Mouse (Mus musculus): Measurements from ENCODE around the gene Fbrsl1. TPM values are rescaled to one million over a fixed set of nuclear protein-coding genes. Genes with fewer than 3 reads are reported as not detected.
A peak's percentile ranks its signal among the peaks of the same experiment; 100 is the strongest.

The Fbrsl1 gene
- polyA plus RNA-seq, 1 experiment, result 13.3 TPM

GRCm38 (mm10) chr5:110345553-110345952 lies 102.8 kb downstream of the Fbrsl1 start:
- no peak for TF ChIP-seq CTCF (IDR thresholded peaks at IDR 0.05; ENCODE audit: borderline replicate concordance, insufficient read depth, low read length)
- TF ChIP-seq POLR2A (IDR thresholded peaks at IDR 0.05; ENCODE audit: low read depth, low read length), result no peak
- no peak overlapping the region for H3K4me3 ChIP-seq (ENCODE audit: insufficient read depth, low read length)
- H3K27ac ChIP-seq (ENCODE audit: insufficient read depth, low read length), result no peak overlapping the region
- H3K4me1 ChIP-seq (ENCODE audit: control insufficient read depth, insufficient read depth, low read length), result no peaks in the 10 kb centered on the region

- no peak within 1 kb of the TSS for H3K27ac ChIP-seq (ENCODE audit: insufficient read depth, low read length)
- TF ChIP-seq CTCF (IDR thresholded peaks at IDR 0.05; ENCODE audit: borderline replicate concordance, insufficient read depth, low read length), result no peak
- no peak for TF ChIP-seq POLR2A (IDR thresholded peaks at IDR 0.05; ENCODE audit: low read depth, low read length)
- no peaks in the 10 kb centered on the region for H3K4me1 ChIP-seq (ENCODE audit: control insufficient read depth, insufficient read depth, low read length)
- no peak within 1 kb of the TSS for H3K4me3 ChIP-seq (ENCODE audit: insufficient read depth, low read length)
Measured at GRCm38 (mm10) chr5:110344524-110344923, 103.8 kb downstream of the Fbrsl1 start, which contains the start of gene Lrcol1. Gene Lrcol1, plus strand, starts transcription at chr5:110344730.

- Histone ChIP-seq H3K4me3 (ENCODE audit: insufficient read depth, low read length) (peak within 1 kb of the TSS; percentile 20; the same call in 1 of the 2 replicates), H3K27ac (ENCODE audit: insufficient read depth, low read length) (no peak within 1 kb of the TSS), H3K4me1 (ENCODE audit: control insufficient read depth, insufficient read depth, low read length) (no peaks in the 10 kb centered on the region; the same call in 1 of the 2 replicates)
- no peak for TF ChIP-seq CTCF (IDR thresholded peaks at IDR 0.05; ENCODE audit: borderline replicate concordance, insufficient read depth, low read length)
- no peak for TF ChIP-seq POLR2A (IDR thresholded peaks at IDR 0.05; ENCODE audit: low read depth, low read length)
Measured at GRCm38 (mm10) chr5:110342648-110343284, 105.5 kb downstream of the Fbrsl1 start, which contains the start of gene P2rx2. Gene P2rx2, minus strand, starts transcription at chr5:110343212.

GRCm38 (mm10) chr5:110338792-110339191 lies 109.5 kb downstream of the Fbrsl1 start:
- TF ChIP-seq CTCF (IDR thresholded peaks at IDR 0.05; ENCODE audit: borderline replicate concordance, insufficient read depth, low read length) (no peak), POLR2A (IDR thresholded peaks at IDR 0.05; ENCODE audit: low read depth, low read length) (no peak)
- Histone ChIP-seq H3K4me3 (ENCODE audit: insufficient read depth, low read length) (no peak overlapping the region), H3K27ac (ENCODE audit: insufficient read depth, low read length) (peak overlapping the region; percentile 54; the same call in 1 of the 2 replicates), H3K4me1 (ENCODE audit: control insufficient read depth, insufficient read depth, low read length) (no peaks in the 10 kb centered on the region; the same call in 1 of the 2 replicates)

GRCm38 (mm10) chr5:110330508-110330907 lies 117.8 kb downstream of the Fbrsl1 start:
- no peak overlapping the region for H3K27ac ChIP-seq (ENCODE audit: insufficient read depth, low read length)
- TF ChIP-seq POLR2A (IDR thresholded peaks at IDR 0.05; ENCODE audit: low read depth, low read length) (no peak), CTCF (IDR thresholded peaks at IDR 0.05; ENCODE audit: borderline replicate concordance, insufficient read depth, low read length) (no peak)
- no peaks in the 10 kb centered on the region; the same call in 1 of the 2 replicates for H3K4me1 ChIP-seq (ENCODE audit: control insufficient read depth, insufficient read depth, low read length)
- no peak overlapping the region for H3K4me3 ChIP-seq (ENCODE audit: insufficient read depth, low read length)

- no peak for TF ChIP-seq CTCF (IDR thresholded peaks at IDR 0.05; ENCODE audit: borderline replicate concordance, insufficient read depth, low read length)
- TF ChIP-seq POLR2A (IDR thresholded peaks at IDR 0.05; ENCODE audit: low read depth, low read length), result no peak
- no peak overlapping the region for H3K27ac ChIP-seq (ENCODE audit: insufficient read depth, low read length)
- no peak overlapping the region for H3K4me3 ChIP-seq (ENCODE audit: insufficient read depth, low read length)
- no peaks in the 10 kb centered on the region for H3K4me1 ChIP-seq (ENCODE audit: control insufficient read depth, insufficient read depth, low read length)
Measured at GRCm38 (mm10) chr5:110313127-110313526, 135.2 kb downstream of the Fbrsl1 start.

Other genes starting within 250 kb of the Fbrsl1 start
- gene Ankle2, start 217.5 kb downstream of the Fbrsl1 start, polyA plus RNA-seq (2011; ENCODE audit: insufficient read length, low read depth, missing spikeins), result 37.2 and 37.3 TPM in 2 replicates
- gene Pgam5, start 178.6 kb downstream of the Fbrsl1 start, polyA plus RNA-seq (2011; ENCODE audit: insufficient read length, low read depth, missing spikeins), result 47.7 and 52.0 TPM in 2 replicates
- gene Pxmp2, start 162.3 kb downstream of the Fbrsl1 start, polyA plus RNA-seq (2011; ENCODE audit: insufficient read length, low read depth, missing spikeins), result 2.8 and 3.3 TPM in 2 replicates
- 20.5 and 27.0 TPM in 2 replicates for gene Pole, start 162.2 kb downstream of the Fbrsl1 start, polyA plus RNA-seq (2011; ENCODE audit: insufficient read length, low read depth, missing spikeins)
- gene P2rx2, start 105.3 kb downstream of the Fbrsl1 start, polyA plus RNA-seq (2011; ENCODE audit: insufficient read length, low read depth, missing spikeins), result 0.32 TPM in 1 of 2 replicates, not detected in the other
- gene Lrcol1, start 103.8 kb downstream of the Fbrsl1 start, polyA plus RNA-seq (2011; ENCODE audit: insufficient read length, low read depth, missing spikeins), result not detected in 2 replicates
- 0.46 TPM in 1 of 2 replicates, not detected in the other for gene Galnt9, start 95.9 kb upstream of the Fbrsl1 start, polyA plus RNA-seq (2011; ENCODE audit: insufficient read length, low read depth, missing spikeins)
- gene Noc4l, start 204.9 kb upstream of the Fbrsl1 start, polyA plus RNA-seq (2011; ENCODE audit: insufficient read length, low read depth, missing spikeins), result 23.3 and 30.7 TPM in 2 replicates
- 21.0 and 33.5 TPM in 2 replicates for gene Ddx51, start 204.9 kb upstream of the Fbrsl1 start, polyA plus RNA-seq (2011; ENCODE audit: insufficient read length, low read depth, missing spikeins)

All from embryonic fibroblast, embryonic 13.5 days (primary cell).